ENCODE assay signal across 15 mouse cellular contexts in genomic region chr14:20246811-20247266, GRCm38 (mm10). TPM values are rescaled to one million over a fixed set of nuclear protein-coding genes. Genes with fewer than 3 reads are reported as not detected.
DNase-seq lines count a peak whose midpoint lies in the region; ATAC-seq and TF ChIP-seq lines count a peak whose summit lies in the region.
"Had no signal": no experiment of that assay in that cellular context is flagged by ENCODE, and none has a peak within 500 bp of the region (broad histone marks: within the 10 kb centered on the region; RNA-seq: fewer than 3 reads in every experiment).

No protein-coding gene starts in this region.

- H3K27ac ChIP-seq in heart, embryonic 11.5 days (ENCODE audit: low read depth, low read length): no peak overlapping the region
- no peak overlapping the region for H3K27ac ChIP-seq in midbrain, embryonic 11.5 days (ENCODE audit: low read depth, low read length)
- H3K27ac ChIP-seq in intestine, embryonic 16.5 days (ENCODE audit: low read length): no peak overlapping the region
- H3K27ac ChIP-seq: embryonic facial prominence, embryonic 15.5 days; liver, embryonic 15.5 days had no signal

- TF ChIP-seq CTCF in C2C12 (IDR thresholded peaks at IDR 0.05; ENCODE audit: control insufficient read depth, insufficient read depth, insufficient read length): no peak

- no peak overlapping the region for H3K9ac ChIP-seq in heart, embryonic 11.5 days (ENCODE audit: low read depth, low read length)
- no peak overlapping the region for H3K9ac ChIP-seq in midbrain, embryonic 11.5 days (ENCODE audit: low read length)
- H3K9ac ChIP-seq in intestine, embryonic 16.5 days (ENCODE audit: low read depth, low read length): no peak overlapping the region
- H3K9ac ChIP-seq: embryonic facial prominence, embryonic 15.5 days; liver, embryonic 15.5 days had no signal

- H3K4me1 ChIP-seq in heart, embryonic 11.5 days (ENCODE audit: control insufficient read depth, insufficient read depth, low read length): no peaks in the 10 kb centered on the region
- peaks cover 3% of the 10 kb centered on the region; the same call in 1 of the 2 replicates for H3K4me1 ChIP-seq in midbrain, embryonic 11.5 days (ENCODE audit: control insufficient read depth, insufficient read depth, low read length)
- H3K4me1 ChIP-seq in intestine, embryonic 16.5 days (ENCODE audit: control insufficient read depth, insufficient read depth, low read length): 0 out of 2 replicates have a peak, but pooled peaks cover 3% of the 10 kb centered on the region
- H3K4me1 ChIP-seq: liver, embryonic 15.5 days had no signal

- ATAC-seq in heart, embryonic 11.5 days (replicated peaks; ENCODE audit: insufficient number of reproducible peaks, low FRiP score, low TSS enrichment): no peak
- ATAC-seq in midbrain, embryonic 11.5 days (ENCODE audit: low FRiP score): no peak
- ATAC-seq in intestine, embryonic 16.5 days: no peak

- H3K79me2 ChIP-seq in C2C12 (ENCODE audit: control insufficient read depth, insufficient read depth): no peaks in the 10 kb centered on the region

- H3K36me3 ChIP-seq in heart, embryonic 11.5 days (ENCODE audit: control insufficient read depth, insufficient read depth, low read length): no peaks in the 10 kb centered on the region
- H3K36me3 ChIP-seq in C2C12 (ENCODE audit: control insufficient read depth, insufficient read depth): no peaks in the 10 kb centered on the region
- no peaks in the 10 kb centered on the region for H3K36me3 ChIP-seq in midbrain, embryonic 11.5 days (ENCODE audit: control insufficient read depth, insufficient read depth, low read length)
- no peaks in the 10 kb centered on the region for H3K36me3 ChIP-seq in intestine, embryonic 16.5 days (ENCODE audit: control insufficient read depth, insufficient read depth, low read length)
- H3K36me3 ChIP-seq: embryonic facial prominence, embryonic 15.5 days; liver, embryonic 15.5 days had no signal

- no peaks in the 10 kb centered on the region for H3K9me3 ChIP-seq in heart, embryonic 11.5 days (replicated peaks; ENCODE audit: control insufficient read depth, low read length)
- no peaks in the 10 kb centered on the region for H3K9me3 ChIP-seq in midbrain, embryonic 11.5 days (ENCODE audit: control insufficient read depth, low read length)
- no peaks in the 10 kb centered on the region for H3K9me3 ChIP-seq in intestine, embryonic 16.5 days (ENCODE audit: control insufficient read depth, low read length)
- H3K9me3 ChIP-seq: embryonic facial prominence, embryonic 15.5 days; liver, embryonic 15.5 days had no signal

- DNase-seq in heart, adult 11 months: peak; percentile 95
- peak; percentile 49 to 73 for DNase-seq in gastrocnemius, adult 8-10 months (ENCODE audit: low spot score in 2 of 2)
- peak; percentile 39 for DNase-seq in heart, postnatal 4 days
- DNase-seq in left cerebral cortex, adult 9 months (ENCODE audit: low spot score in 2 of 2): no peak
- no peak for DNase-seq in midbrain, embryonic 11.5 days (ENCODE audit: low spot score, missing footprints)
- DNase-seq: cerebellum, postnatal 14 days; retina, postnatal 1 day had no signal

- H3K79me3 ChIP-seq in C2C12 (ENCODE audit: low read depth): no peaks in the 10 kb centered on the region

- no peak overlapping the region for H3ac ChIP-seq in C2C12 (ENCODE audit: control insufficient read depth, insufficient read length, low read depth)

- no peak overlapping the region for H3K4me2 ChIP-seq in heart, embryonic 11.5 days
- H3K4me2 ChIP-seq in midbrain, embryonic 11.5 days: no peak overlapping the region
- H3K4me2 ChIP-seq in intestine, embryonic 16.5 days (ENCODE audit: low read depth, low read length): no peak overlapping the region
- H3K4me2 ChIP-seq: embryonic facial prominence, embryonic 15.5 days; liver, embryonic 15.5 days had no signal

- WGBS in heart, embryonic 11.5 days (ENCODE audit: insufficient replicate concordance): 61% methylated on average over 11 of the region's 11 CpGs
- 75% methylated on average over 11 of the region's 11 CpGs for WGBS in midbrain, embryonic 11.5 days
- WGBS in intestine, embryonic 16.5 days: 58% methylated on average over 11 of the region's 11 CpGs

- no peak overlapping the region for H3K4me3 ChIP-seq in heart, embryonic 11.5 days (ENCODE audit: low read depth, low read length)
- peak overlapping the region; percentile 7 for H3K4me3 ChIP-seq in C2C12 (ENCODE audit: insufficient read depth, poor library complexity, severe bottlenecking)
- no peak overlapping the region for H3K4me3 ChIP-seq in midbrain, embryonic 11.5 days (ENCODE audit: low read depth, low read length)
- H3K4me3 ChIP-seq in intestine, embryonic 16.5 days (ENCODE audit: low read length): no peak overlapping the region
- H3K4me3 ChIP-seq: embryonic facial prominence, embryonic 15.5 days; liver, embryonic 15.5 days had no signal

- no peaks in the 10 kb centered on the region for H3K27me3 ChIP-seq in heart, embryonic 11.5 days (ENCODE audit: control insufficient read depth, insufficient read depth, low read length)
- H3K27me3 ChIP-seq in C2C12 (ENCODE audit: control insufficient read depth, insufficient read depth, insufficient read length): no peaks in the 10 kb centered on the region
- H3K27me3 ChIP-seq in midbrain, embryonic 11.5 days (ENCODE audit: control insufficient read depth, insufficient read depth, low read length): no peaks in the 10 kb centered on the region
- H3K27me3 ChIP-seq in intestine, embryonic 16.5 days (replicated peaks; ENCODE audit: control insufficient read depth, insufficient read depth, low read length): no peaks in the 10 kb centered on the region
- H3K27me3 ChIP-seq: embryonic facial prominence, embryonic 15.5 days; liver, embryonic 15.5 days had no signal

TF ChIP-seq in C2C12, 6 proteins besides CTCF, POLR2A, EP300 and RAD21:
- TF ChIP-seq FOSL1 (IDR thresholded peaks at IDR 0.05; ENCODE audit: insufficient read depth, low read length, poor library complexity, severe bottlenecking) (peak; percentile 5), MYOD1 (IDR thresholded peaks at IDR 0.05; ENCODE audit: control insufficient read depth, insufficient read length, low read depth) (peak; percentile 91), CEBPB (IDR thresholded peaks at IDR 0.05; ENCODE audit: low read depth) (no peak), MYOG (IDR thresholded peaks at IDR 0.05; ENCODE audit: control insufficient read depth, extremely low read depth, insufficient read length) (no peak), MAX (IDR thresholded peaks at IDR 0.05) (no peak), USF1 (IDR thresholded peaks at IDR 0.05; ENCODE audit: low read depth) (no peak)

RNA-seq across cellular contexts. Expression of gene Kcnk16, which starts 22.2 kb away (rescaled TPM):
- polyA plus RNA-seq in heart, embryonic 11.5 days (2014; fragmentation: Nextera tagmentation; extraction: Ambion mirVana): not detected in 2 replicates
- polyA plus RNA-seq in C2C12 (2012; fragmentation: generic; extraction: Trizol): not detected
- total RNA-seq in gastrocnemius, adult 8-10 months (2022): not detected
- not detected for total RNA-seq in heart, postnatal 4 days (2021)
- not detected in 2 replicates for polyA plus RNA-seq in midbrain, embryonic 11.5 days (2014; fragmentation: Nextera tagmentation; extraction: Ambion mirVana)
- polyA plus RNA-seq in intestine, embryonic 16.5 days (2015; fragmentation: Nextera tagmentation; extraction: Ambion mirVana): 5.6 and 5.7 TPM in 2 replicates
- total RNA-seq: left cerebral cortex, postnatal 36 days; megakaryocyte progenitor cell, adult 5-6 weeks had no signal
- polyA plus RNA-seq: gonadal fat pad, adult 2 months had no signal

RNA-seq across cellular contexts. Expression of gene Nudt13, which starts 47.7 kb away (rescaled TPM):
- polyA plus RNA-seq in heart, embryonic 11.5 days (2014; fragmentation: Nextera tagmentation; extraction: Ambion mirVana): 9.0 and 9.8 TPM in 2 replicates
- 4.9 TPM for polyA plus RNA-seq in C2C12 (2012; fragmentation: generic; extraction: Trizol)
- 10 to 100 TPM; 27.8 to 32.6 (median 28.4) TPM for total RNA-seq in gastrocnemius, adult 8-10 months (2022)
- total RNA-seq in heart, postnatal 4 days (2021): 10 to 100 TPM; 19.7 to 20.3 TPM
- 6.6 and 7.1 TPM in 2 replicates for polyA plus RNA-seq in midbrain, embryonic 11.5 days (2014; fragmentation: Nextera tagmentation; extraction: Ambion mirVana)
- polyA plus RNA-seq in intestine, embryonic 16.5 days (2015; fragmentation: Nextera tagmentation; extraction: Ambion mirVana): 15.7 and 16.8 TPM in 2 replicates

Comparison
In these comparisons a context has a peak if more than half of its experiments do, and no peak if none do; other contexts are left out.
1. DNase-seq: peak in heart, adult 11 months (single experiment), gastrocnemius, adult 8-10 months (2 of 2) and heart, postnatal 4 days (single experiment); none in left cerebral cortex, adult 9 months (0 of 2) and midbrain, embryonic 11.5 days (single experiment).